Mouse (Mus musculus): ENCODE data around the gene Tmem222.

Tmem222 gene

DNA sequence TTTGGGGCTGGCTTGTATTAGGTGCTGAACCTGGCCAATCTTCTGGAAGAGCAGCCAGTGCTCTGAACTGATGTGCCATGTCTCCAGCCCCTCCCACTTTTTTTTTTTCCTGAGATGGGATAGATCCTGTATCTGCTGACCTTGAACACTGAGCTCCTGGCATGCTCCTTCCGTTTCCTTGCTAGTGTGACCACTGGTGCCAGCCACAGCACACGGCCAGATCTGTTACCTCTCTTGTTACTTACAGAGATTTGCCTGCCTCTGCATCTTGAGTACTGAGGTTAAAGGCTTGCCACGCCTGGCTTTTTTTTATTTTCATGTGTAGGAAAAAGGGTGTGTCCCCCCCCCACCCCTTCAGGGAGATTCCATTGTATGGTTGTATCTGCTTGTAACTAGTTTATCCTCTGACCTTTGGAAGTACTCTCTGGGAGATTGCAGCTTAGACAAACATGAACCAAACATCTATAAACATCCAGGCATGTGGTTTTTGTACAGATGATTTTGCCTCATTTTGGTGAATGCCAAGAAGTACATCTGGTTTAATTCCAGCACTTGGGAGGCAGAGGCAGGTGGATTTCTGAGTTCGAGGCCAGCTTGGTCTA, 9.0 kb upstream of the Tmem222 start:
- in situ Hi-C loops (cut with MboI, MseI) = no loop called here

DNA sequence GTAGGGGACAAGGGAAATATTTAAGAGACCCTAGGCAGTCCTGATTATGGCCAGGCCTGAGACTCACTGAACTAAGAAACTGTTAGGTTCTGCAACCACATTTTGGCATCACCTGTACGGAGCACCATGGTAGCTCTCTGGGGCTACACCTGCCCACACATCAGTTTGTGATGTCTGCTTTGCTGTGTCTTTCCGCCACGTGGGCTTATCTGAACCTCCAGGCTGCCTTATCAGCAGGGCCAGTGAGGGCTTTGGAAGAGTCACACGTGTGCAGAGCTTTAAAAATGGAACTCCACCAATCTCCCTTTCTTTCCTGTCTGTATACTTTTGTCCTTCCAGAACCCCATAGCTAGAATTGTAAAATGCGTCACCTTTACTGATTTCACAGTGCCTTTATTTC, 8.4 kb upstream of the Tmem222 start:
- in situ Hi-C loops (cut with MboI, MseI) = no loop called here

DNA sequence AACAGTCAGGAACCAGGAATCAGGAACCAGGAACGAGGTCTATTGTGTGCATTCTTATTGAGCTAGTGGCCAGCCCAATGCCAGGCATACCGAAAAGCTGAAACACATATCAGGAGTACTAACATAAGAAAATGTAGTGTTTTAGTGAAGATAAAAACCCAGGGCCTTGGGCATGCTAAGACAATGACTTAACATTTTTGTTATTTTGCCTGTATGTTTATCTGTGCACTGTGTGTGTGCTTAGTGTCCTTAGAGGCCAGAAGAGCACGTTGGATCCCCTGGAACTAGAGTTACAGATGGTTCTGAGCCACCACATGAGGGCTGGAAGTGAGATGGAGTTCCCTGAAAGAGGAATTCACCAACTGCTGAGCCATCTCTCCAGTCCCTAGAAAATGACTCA, 7.7 kb upstream of the Tmem222 start:
- in situ Hi-C loops (cut with MboI, MseI) = no loop called here

DNA sequence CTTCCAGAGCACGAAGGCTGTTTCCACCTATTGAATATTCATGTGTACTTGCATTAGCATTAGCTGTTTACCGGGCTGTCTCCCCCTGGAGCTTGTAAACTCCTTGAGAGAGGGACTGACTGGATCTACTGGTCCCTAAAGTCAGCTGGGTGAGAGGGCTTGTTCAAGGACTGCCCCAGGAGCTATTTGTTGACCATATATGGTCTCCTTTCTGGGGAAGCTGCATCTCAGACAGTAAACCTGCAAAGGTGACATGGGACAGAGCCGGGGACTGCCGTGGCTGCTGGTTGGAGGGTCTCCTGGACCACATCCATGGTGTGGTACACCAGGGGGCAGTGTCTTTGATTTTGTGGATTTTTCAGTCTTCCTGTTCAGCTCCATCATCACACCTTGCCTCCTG, 5.1 kb upstream of the Tmem222 start:
- in situ Hi-C loops (cut with MboI, MseI) = no loop called here

DNA sequence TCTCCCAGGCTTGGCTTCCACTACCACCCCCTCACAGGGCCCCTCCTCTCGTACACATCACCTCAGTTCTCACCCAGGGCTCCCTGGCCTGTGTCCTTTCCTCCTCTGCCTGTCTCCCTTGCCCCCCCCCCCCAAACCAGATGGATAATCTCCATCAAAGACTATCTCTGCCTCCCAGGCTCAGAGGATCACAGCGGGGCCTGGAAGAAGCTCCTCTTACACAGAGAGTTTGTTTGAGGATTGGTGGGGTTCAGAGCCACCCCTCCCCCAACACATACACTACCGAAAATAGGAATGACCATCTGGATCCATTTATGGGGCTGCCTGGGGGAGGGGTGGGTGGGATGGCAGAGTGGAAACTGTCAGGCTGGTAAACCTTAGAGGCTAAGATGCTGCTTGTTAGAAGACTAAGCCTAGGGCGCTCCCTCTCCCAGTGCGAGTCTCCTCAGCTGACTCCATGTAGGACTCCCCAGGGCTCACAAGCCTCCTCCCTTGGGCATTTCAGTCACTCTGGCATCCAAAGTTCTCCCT, 4.4 kb upstream of the Tmem222 start:
- in situ Hi-C loops (cut with MboI, MseI) = no loop called here

DNA sequence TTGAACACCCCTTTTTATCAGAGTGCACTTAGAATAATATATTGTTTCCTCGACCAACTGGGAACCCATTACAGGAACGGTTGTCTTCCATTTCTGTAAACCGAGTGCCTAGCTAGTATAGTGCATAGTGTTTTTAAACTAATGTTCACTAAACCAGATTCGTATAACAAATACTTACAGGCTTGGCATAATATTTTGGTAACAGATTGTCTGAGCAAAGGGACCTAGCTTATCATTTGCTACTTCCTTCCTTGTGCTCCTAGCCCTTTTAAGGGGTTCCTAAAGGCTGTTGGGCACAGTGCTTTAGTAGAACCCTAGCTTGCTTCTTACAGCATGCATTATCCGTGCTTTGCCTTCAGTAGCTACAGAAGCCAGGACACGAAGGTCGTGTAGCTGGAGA, 3.9 kb upstream of the Tmem222 start:
- in situ Hi-C loops (cut with MboI, MseI) = no loop called here

DNA sequence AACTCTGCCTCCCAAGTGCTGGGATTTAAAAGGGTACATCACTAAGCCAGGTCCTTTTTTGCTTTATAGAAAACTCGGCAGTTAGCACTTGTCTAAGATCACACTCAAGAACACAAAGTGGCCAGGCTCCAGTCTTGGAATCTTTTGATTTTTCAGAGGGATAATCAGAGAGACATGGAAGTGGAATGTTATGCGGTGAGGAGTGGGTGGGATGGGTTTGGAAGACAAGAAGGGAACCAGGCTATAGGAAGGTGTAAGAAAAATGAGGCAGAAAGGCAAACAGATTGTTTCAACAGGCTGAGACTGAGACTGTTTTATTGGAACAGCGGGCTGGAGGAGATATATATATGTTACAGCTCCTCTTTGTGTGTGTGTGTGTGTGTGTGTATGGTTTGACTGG, 890 bp upstream of the Tmem222 start:
- in situ Hi-C loops (cut with MboI, MseI) = no loop called here

DNA sequence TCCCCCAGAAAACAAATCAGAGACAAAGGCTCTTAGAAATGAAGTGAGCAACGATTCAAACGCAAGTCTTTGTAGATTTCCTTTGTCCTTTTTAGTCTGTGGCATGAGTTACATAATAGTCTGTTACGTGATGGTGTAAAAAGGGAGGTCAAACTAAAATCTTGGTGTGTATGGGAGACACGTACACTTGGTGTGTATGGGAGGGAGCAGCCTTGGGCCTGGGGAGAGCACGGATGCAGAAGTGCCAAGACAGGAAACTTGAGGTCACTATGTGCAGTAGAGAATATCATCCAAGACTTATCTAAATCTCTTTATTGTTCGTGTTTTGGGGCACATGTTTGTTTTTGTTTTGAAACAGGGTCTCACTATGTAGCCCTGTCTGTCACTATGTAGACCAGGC, 475 bp upstream of the Tmem222 start:
- in situ Hi-C loops (cut with MboI, MseI) = no loop called here

DNA sequence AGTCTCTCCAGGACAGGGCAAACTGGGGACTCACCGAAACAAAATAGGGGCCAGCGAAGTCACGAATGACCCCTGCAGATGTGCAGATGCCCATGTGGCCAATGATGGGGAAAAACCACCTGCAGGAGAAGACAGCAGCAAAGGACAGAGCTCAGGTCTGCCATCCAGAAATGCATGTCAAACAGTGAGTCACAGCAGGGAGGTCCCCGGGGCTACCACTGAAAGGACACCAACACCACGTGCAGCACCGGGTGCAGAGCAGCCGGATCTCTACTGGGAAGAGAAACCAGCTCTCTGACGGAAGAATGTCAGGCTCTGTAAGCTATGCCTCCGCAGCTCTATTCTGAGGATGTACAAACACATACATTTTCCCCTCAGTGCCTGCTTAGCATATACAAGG, 6.7 kb downstream of the Tmem222 start:
- in situ Hi-C loops (cut with MboI, MseI) = no loop called here

DNA sequence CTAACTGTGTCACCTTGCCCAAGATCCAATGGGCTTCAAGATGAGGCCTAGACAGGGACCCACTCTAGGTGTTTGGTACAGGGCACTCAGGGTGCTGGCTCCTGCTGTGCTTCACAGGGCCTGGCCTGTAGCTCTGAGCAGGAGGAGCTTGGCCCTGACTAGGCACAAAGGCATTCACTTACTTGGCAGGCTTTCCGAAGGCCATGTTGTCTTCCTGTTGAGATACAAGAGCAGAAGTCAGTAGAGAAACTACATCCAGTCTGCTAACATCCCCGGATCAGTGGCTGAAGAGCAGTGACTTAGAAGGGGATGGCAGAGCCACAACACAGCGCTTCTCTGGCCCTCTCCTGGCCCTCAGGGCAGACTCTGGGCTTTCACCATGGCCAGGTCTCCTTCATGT, 8.0 kb downstream of the Tmem222 start:
- in situ Hi-C loops (cut with MboI, MseI) = no loop called here

DNA sequence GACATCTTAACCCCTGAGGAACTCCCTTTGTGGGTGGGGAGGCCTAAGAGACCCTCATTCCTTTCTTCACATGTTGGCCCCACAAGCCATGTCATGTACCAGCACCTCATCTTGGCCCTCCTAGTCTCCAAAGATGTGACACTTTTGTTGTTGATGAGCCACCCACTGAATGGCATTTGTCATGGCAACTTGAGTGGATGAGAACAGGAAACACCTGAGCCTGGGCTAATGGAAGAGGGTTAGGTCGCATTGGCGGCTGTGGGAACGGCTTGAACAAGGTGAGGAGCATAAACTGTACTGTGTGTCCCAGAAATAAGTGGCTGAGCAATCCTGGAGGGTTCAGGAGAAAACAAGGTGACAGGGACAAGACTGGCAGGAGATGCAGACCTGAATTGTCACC, 8.7 kb downstream of the Tmem222 start:
- in situ Hi-C loops (cut with MboI, MseI) = no loop called here

DNA sequence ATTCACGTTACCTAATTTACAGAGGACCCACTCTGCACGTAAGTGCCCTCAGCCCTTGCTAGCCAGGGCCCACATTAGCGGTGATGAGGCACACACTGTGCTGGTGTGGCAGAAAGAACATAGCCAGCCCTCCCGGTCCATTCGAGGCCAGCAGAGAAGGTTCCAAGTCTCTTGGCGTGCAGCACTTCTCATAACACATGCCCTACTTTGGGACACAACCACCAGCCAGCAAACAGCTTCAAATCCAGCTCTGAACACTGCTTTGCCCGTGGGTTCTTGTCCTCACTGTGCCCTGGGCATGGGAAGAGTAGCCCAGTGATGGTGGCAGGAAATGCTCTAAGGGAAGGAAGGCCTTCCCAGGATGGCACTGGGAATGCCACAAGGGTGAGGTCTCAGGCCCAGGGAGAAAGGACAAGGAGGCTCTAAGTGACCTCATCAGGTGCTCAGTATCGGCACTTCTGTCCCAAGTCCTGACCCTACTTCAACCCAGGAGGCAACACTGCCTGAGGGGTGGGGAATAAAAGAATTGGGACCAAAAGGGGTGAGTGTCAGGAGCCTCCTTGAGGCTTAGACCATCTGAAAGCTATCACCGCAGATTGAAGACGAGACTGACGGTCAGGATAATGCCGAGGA, 11.2 kb downstream of the Tmem222 start:
- in situ Hi-C loops (cut with MboI, MseI) = no loop called here

DNA sequence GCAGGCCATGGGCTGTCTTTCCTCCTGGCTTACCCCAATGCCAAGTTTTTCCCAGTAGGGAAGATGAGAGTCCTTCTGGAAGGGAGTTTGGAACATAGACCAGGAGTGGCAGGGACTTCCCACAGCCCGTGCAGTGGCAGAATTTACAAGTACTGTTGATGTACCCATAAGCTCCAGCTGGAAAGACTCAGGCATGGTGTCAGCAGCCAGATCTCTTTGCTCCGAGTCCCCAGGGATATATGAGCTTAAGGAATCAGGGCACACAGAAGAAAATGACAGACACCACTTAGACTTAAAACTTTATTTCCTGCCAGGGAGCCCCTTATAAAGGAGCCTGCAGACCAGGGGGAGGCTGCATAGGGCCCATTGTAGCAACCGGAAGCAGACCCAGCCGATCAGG, 11.8 kb downstream of the Tmem222 start:
- in situ Hi-C loops (cut with MboI, MseI) = no loop called here

DNA sequence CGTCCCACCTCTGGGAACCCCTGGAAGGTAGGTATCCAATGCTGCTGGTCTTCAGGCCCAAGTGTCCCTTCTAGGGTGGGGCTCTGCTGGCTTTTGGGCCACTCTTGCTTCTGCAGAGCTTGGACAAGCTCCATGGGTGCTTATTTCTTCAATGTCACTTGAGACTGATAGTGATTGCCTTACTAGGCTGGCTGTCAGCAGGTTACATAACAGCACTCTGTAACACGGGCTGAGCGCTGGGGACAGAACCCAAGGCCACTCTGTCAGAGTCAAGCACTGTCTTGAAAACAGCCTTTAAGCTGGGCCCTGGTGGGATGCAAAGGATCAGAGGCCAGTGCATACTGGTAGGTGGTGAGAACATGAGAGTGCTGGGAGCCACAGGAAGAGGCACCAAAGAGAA, 12.3 kb downstream of the Tmem222 start:
- in situ Hi-C loops (cut with MboI, MseI) = no loop called here

DNA sequence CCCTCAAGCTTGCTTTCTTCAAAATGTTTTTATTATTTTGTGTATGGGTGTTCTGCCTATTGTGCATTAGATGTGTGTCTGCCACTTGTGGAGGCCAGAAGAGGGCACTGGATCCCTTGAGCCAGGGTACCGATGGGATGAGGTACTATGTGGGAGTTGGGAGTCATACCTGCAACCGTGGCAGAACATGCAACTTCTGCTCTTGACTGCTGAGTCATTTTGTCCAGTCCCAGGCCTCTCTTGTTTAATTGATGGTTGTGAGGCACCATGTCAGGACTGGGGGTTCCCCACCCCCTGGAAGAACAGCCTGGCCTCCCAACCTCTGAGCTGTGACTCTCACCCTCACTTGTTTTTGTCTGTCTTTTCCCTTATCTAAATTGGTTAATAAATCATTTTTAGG, 13.0 kb downstream of the Tmem222 start:
- in situ Hi-C loops (cut with MboI, MseI) = no loop called here

DNA sequence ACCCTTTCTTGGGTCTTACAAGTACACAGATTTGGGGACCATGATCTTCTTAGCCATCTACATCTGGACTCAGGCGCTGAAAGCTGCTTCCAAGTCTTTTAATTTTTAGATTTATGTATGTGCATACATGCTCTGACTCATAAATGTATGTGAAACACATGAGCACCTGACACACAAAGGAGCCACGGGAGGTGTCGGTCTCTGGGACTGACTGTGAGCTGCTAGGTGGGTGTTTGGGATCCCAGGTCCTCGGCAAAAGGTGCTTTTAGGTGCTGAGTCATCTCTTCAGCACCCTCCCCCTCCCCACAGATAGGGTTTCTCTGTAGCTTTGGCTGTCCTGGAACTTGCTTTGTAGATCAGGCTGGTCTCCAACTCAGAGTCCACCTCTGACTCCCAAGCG, 13.8 kb downstream of the Tmem222 start:
- in situ Hi-C loops (cut with MboI, MseI) = no loop called here

DNA sequence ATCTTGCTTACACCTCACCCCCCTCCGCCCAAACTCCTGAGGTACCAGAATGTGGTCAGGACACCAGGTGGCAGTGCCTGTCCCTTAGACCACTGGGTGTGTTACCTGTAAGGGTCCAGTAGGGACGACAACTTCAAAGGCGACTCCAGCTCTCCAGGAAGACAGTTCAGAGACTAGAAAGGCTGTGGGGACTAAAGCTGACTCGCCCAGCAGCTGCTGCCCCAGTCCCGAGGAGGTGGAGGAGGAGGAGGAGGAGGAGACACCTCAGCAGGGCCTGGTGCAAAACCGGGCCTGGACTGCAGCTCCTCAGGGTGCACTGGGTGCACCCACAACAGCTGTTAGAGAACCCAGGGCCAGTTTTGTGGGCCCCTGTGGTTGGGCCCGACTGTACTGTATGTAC, 14.7 kb downstream of the Tmem222 start, which contains the start of gene Sytl1:
Gene Sytl1, minus strand, starts transcription at position 232 of the 400 bp plus-strand sequence.
- in situ Hi-C loops (cut with MboI, MseI) = no loop called here

DNA sequence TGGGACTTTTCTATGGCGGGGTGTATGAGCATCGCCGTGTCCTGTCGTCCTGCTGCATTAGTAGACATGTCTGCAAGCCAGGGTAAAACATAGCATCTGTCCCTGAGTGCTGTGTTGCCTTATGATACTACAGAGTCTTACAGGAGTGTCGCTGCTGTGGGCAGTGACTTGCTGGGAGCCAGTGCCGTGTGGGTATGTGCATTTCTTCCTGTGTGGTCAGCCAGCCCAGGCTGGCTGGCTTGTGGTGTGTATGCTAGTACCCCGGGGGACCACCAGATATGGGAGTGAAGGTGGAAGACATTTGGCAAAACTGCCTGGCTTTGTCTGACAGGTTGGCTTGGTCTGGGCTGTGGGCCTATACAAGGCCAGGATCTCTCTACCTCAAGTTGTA, 15.2 kb downstream of the Tmem222 start:
- in situ Hi-C loops (cut with MboI, MseI) = no loop called here

DNA sequence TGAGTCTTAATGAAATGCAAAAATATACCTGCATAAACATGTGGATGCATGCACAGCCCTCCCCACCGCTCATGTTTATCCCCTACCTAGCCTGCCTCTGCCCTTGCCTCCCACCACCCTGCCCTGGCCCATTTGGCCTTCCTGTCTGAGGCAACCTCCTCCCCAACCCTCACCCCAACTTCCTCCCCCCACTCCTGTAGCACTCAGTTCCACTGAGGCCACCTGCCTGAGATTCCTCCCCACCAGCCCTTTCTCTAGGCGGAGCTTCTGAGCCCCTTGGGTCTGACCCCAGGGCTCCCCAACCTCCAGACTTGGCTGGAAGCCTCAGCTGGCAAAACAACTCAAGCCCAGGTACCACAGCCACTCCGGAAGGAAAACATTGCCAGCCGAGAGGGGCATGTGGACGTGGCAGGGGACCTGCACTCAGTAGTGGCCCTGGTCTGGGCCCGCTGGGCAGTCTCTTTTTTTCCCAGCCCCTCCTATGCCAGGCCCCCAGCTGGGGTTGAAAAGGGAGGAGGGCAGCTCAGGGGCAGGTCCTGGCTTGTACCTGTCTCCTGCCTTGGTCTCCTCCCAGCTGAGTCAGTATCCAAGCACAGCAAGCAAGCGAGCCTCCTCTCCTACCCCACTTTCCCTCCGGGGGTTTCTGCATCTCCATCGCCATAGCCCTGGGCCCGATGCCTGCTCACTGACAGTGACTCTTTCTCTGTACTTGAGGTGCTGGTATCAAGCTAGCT, 15.8 kb downstream of the Tmem222 start:
- in situ Hi-C loops (cut with MboI, MseI) = no loop called here

DNA sequence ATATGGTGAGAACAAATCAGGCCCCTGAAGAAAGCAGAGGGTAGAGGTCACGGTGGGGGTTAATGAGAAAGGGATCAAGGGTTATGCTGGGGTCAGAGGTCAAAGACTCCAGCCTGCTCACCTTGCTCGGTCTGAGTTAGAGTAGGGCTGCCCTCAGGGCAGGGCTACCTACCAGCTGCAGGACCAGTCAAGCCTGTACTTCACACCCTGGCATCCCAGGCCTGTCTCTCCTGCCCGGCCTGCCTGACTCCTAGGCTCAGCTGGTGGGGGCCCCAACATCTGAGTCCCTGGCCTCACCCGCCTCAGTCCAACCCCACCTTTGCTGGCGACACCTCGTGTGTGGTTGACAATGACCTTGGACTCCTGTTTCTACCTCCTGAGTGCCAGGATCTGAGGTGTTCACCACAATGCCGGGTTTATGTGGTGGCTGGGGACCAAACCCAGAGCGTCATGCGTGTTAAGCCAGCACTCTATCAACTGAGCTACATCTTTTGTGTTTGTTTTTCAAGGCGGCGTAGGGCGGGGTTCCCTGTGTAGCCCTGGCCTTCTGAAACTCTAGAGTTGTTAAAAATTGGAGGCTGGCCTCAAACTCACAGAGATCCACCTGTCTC, 19.7 kb downstream of the Tmem222 start:
- in situ Hi-C loops (cut with MboI, MseI) = no loop called here

DNA sequence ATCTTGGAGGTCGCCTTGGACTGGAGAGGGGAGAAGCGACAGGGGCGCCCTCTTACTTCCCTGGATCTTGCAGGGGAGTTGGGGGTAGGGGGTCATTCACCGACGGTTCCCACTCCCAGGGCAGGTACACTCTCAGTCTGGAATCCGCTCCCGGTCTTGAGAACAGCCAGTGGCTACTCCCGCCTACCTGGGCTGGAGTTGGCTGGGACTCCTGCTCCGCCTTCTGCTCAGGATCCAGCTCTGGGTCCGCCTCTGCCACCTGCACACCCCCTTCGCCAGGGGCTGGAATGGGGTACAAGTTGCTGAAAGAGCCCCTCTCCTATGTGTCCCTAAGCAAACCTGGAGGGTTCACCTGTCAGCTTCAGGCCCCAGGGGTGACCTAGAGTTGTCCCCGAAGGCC, 20.4 kb downstream of the Tmem222 start:
- in situ Hi-C loops (cut with MboI, MseI) = no loop called here

DNA sequence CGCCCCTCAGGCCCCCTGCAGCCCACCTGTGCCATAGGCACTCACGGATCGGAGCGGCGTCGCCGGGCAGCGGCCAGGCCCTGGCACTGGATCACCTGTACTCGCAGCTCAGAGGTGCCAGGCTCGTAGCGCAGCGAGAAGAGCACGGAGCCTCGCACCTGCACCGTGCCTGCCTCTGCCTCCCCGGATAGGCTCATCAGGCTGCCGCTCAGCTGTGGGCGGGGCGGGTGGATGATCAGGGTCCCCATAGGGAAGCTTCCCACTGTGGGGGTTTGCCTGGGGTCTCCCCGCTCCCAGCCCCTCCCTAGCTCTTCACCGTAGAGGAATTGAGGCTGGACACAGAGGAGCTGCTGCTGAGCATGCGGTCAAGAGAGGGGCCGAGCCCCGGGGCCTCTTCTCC, 20.8 kb downstream of the Tmem222 start:
- in situ Hi-C loops (cut with MboI, MseI) = no loop called here

DNA sequence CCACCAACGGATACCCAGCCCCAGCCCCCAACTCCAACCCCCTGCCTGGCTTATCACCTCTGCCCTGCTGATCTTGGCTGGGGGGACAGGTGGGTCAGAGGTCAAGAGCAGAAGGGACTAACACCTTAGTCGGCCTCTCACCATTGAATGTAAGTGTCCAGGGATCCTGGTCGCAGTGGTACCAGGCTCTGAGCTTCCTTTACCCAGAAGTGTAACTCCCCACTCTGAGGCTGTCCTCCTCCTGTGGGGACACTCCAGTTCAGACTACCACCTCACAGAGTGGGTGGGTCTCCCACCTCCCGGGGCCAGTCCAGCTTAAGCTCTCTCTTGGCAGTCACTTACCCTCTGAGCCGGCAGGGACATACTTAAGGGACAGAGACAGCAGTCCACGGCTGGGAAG, 22.2 kb downstream of the Tmem222 start:
- in situ Hi-C loops (cut with MboI, MseI) = no loop called here
